Mouse (Mus musculus) hindbrain, embryonic 11.5 days (tissue): Measurements from ENCODE around the gene Smtn. TPM values are rescaled to one million over a fixed set of nuclear protein-coding genes. Genes with fewer than 3 reads are reported as not detected.

Source experiments
- ATAC-seq: fragments of 200-750 bp; cut with Nextera tagmentation; 2 replicates; pipeline ENCODE4 v1.8.0; 2017; ENCODE audit warnings: mild to moderate bottlenecking, moderate TSS enrichment, moderate library complexity; ENCODE audit not compliant: low FRiP score
- DNase-seq: peaks from one replicate; pipeline ENCODE4 v3.0.0-alpha.2; 2015; ENCODE audit warnings: low spot score
- H3K27ac ChIP-seq: fragments of 300-500 bp; sonication (generic); 2 replicates; pipeline ENCODE4 v1.5.1; 2014; ENCODE audit warnings: mild to moderate bottlenecking, low read depth, low read length
- H3K27me3 ChIP-seq: fragments of 300-500 bp; sonication (generic); 2 replicates; pipeline ENCODE4 v1.6.1; 2014; ENCODE audit warnings: mild to moderate bottlenecking, low read length, moderate library complexity, mixed read lengths; ENCODE audit not compliant: control insufficient read depth, insufficient read depth
- H3K36me3 ChIP-seq: fragments of 300-500 bp; sonication (generic); 2 replicates; pipeline ENCODE4 v1.6.1; 2014; ENCODE audit warnings: mild to moderate bottlenecking, low read length, moderate library complexity, mixed read lengths; ENCODE audit not compliant: control insufficient read depth, insufficient read depth
- H3K4me1 ChIP-seq: fragments of 300-500 bp; sonication (generic); replicated peaks from 2 replicates; pipeline ENCODE4 v1.6.1; 2014; ENCODE audit warnings: low read length, mixed read lengths; ENCODE audit not compliant: control insufficient read depth, insufficient read depth
- H3K4me2 ChIP-seq: fragments of 300-500 bp; sonication (generic); replicated peaks from 2 replicates; pipeline ENCODE4 v1.6.1; 2014; ENCODE audit warnings: mild to moderate bottlenecking, low read depth, low read length
- H3K4me3 ChIP-seq: fragments of 300-500 bp; sonication (generic); 2 replicates; pipeline ENCODE4 v1.5.1; 2014; ENCODE audit warnings: low read depth, low read length
- H3K9ac ChIP-seq: fragments of 300-500 bp; sonication (generic); 2 replicates; pipeline ENCODE4 v1.6.1; 2014; ENCODE audit warnings: low read depth, low read length
- H3K9me3 ChIP-seq: fragments of 300-500 bp; sonication (generic); 2 replicates; pipeline ENCODE4 v1.6.1; 2016; ENCODE audit warnings: low read length; ENCODE audit not compliant: control insufficient read depth
- WGBS: fragments of 180-500 bp; shearing (Covaris S2); extraction: QIAGEN DNeasy Blood & Tissue Kit; methylation state at CpG from one replicate; pipeline ENCODE4 v1.1.7; 2014; 5-methylcytosine and 5-hydroxymethylcytosine counted together
- polyA plus RNA-seq: library from polyadenylated mRNA; unstranded; fragments of >200 nt; fragmentation: Nextera tagmentation; extraction: Ambion mirVana; gene quantifications from 2 replicates; pipeline ENCODE4 v1.2.1, GENCODE M21; 2014

Gene Smtn
- polyA plus RNA-seq, 1 experiment from 2014 or later = 27.0 TPM

GRCm38 (mm10) chr11:3514529-3515054, 25.8 kb downstream of the Smtn start, which contains the start of gene Selenom:
TSS of gene Selenom (plus strand) at chr11:3514684.
- Histone ChIP-seq H3K27me3 (peaks cover 20% of the 10 kb centered on the region), H3K9me3 (no peaks in the 10 kb centered on the region), H3K36me3 (no peaks in the 10 kb centered on the region), H3K4me1 (0 out of 2 replicates have a peak, but pooled peaks cover 2% of the 10 kb centered on the region), H3K4me3 (peak within 1 kb of the TSS; percentile 45), H3K27ac (no peak within 1 kb of the TSS), H3K9ac (peak within 1 kb of the TSS; percentile 47; the same call in 1 of the 2 replicates), H3K4me2 (peak within 1 kb of the TSS; percentile 76)
- ATAC-seq (peak; percentile 78), DNase-seq (peak; percentile 88)
- under 1% methylated on average over 26 of the region's 26 CpGs for WGBS

- Histone ChIP-seq H3K27me3 (peaks cover 20% of the 10 kb centered on the region), H3K36me3 (no peaks in the 10 kb centered on the region)
- 86% methylated on average over 6 of the region's 6 CpGs for WGBS
These were observed 27.1 kb downstream of the Smtn start for GRCm38 (mm10) chr11:3513291-3513690.

DNA sequence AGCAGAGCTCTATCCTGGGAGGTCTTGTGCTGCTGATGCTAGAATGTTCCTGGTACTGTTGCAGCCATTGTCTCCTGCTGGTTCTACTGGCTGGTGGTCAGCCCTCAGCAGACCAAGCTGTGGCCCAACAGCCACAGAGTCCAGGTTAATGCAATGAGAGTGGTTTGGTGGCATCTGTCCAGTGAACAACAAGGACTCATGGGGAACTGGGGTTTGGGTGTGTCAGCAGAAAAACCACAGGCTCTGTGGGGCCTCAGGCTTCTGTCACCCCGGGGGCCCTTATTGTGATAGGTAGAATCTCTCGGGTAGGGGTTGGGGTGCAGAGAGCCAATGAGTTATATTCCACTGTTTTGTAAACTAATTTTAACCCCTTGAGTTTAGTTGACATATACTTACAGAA, 30.1 kb downstream of the Smtn start:
- DNase-seq = no peak
- Histone ChIP-seq H3K27ac (no peak overlapping the region), H3K27me3 (no peaks in the 10 kb centered on the region), H3K4me1 (0 out of 2 replicates have a peak, but pooled peaks cover 2% of the 10 kb centered on the region), H3K4me3 (no peak overlapping the region), H3K9ac (no peak overlapping the region), H3K4me2 (no peak overlapping the region), H3K36me3 (no peaks in the 10 kb centered on the region), H3K9me3 (no peaks in the 10 kb centered on the region)
- 83% methylated on average over 2 of the region's 2 CpGs for WGBS
- no peak for ATAC-seq

More at GRCm38 (mm10) chr11:3513291-3513690, 27.1 kb downstream of the Smtn start:
- ATAC-seq = no peak
- no peak overlapping the region for H3K9ac ChIP-seq
- no peak for DNase-seq
- no peak overlapping the region for H3K4me2 ChIP-seq
- H3K9me3 ChIP-seq = no peaks in the 10 kb centered on the region
- H3K27ac ChIP-seq = no peak overlapping the region
- H3K4me1 ChIP-seq = 0 out of 2 replicates have a peak, but pooled peaks cover 2% of the 10 kb centered on the region
- no peak overlapping the region for H3K4me3 ChIP-seq

- H3K9me3 ChIP-seq = no peaks in the 10 kb centered on the region
- 78% methylated on average over 8 of the region's 8 CpGs for whole genome bisulfite sequencing
- no peak overlapping the region for H3K27ac ChIP-seq
- ATAC-seq = no peak
- DNase-seq = no peak
- no peaks in the 10 kb centered on the region for H3K27me3 ChIP-seq
- H3K9ac ChIP-seq = no peak overlapping the region
- H3K4me2 ChIP-seq = no peak overlapping the region
- no peaks in the 10 kb centered on the region for H3K4me1 ChIP-seq
- H3K4me3 ChIP-seq = no peak overlapping the region
- H3K36me3 ChIP-seq = no peaks in the 10 kb centered on the region
These were observed 31.0 kb downstream of the Smtn start for GRCm38 (mm10) chr11:3509181-3510085.

- no peak overlapping the region for H3K4me3 ChIP-seq
- H3K4me1 ChIP-seq = no peaks in the 10 kb centered on the region
- no peak overlapping the region for H3K27ac ChIP-seq
- H3K9me3 ChIP-seq = no peaks in the 10 kb centered on the region
- 58% methylated on average over 7 of the region's 7 CpGs for WGBS
- no peaks in the 10 kb centered on the region for H3K36me3 ChIP-seq
- no peak overlapping the region for H3K4me2 ChIP-seq
- DNase-seq (no peak), ATAC-seq (no peak)
- H3K9ac ChIP-seq = no peak overlapping the region
- H3K27me3 ChIP-seq = no peaks in the 10 kb centered on the region
These were observed 32.2 kb downstream of the Smtn start for GRCm38 (mm10) chr11:3508226-3508625.

DNA sequence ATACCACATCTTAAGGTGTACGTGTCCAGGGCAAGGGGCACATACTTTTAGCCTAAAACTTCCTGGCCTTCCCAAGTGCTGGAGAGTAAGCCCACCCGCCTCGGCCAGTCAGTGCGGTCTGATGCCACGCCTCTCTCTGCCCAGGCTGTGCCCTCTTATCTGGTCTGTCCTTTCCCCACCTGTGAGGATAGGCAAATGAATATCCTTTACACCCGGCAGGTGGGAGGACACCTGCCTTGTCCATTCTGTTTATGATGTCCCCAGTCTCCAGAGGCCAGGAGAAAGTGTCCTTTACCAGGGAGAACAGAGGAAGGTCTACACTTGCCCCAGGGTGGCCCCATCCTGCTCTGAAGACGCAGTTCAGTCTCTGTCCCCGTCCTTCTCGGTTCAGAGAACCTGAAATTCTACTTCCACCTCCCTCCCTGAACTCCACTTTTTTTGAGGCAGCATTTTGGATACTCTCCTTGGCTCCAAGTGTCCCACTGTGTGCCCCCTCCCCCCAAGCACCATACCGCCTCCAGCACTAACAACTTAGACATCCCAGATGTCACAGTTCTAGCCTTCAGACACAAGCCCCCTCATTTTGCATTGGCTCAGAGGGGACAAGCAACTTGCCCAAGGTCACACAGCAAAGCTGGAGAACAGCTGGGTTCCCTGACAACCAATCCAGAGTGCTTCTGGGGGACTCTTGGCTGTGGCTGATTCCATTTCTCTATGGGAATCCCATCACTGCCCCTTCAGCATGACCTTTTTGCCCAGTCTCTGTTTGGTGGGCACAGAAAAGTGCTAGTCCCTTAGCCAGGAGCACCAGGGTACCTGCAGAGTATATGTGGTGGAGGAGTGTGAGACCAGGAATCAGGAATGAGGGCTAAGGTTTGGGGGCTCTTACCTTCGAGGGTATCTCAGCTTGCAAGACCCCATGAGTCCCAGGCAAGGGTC, 36.4 kb downstream of the Smtn start:
- Histone ChIP-seq H3K4me3 (no peak overlapping the region), H3K27me3 (no peaks in the 10 kb centered on the region), H3K4me1 (no peaks in the 10 kb centered on the region), H3K9ac (no peak overlapping the region), H3K9me3 (no peaks in the 10 kb centered on the region), H3K36me3 (no peaks in the 10 kb centered on the region), H3K27ac (no peak overlapping the region), H3K4me2 (no peak overlapping the region)
- 68% methylated on average over 11 of the region's 11 CpGs for WGBS
- ATAC-seq = no peak
- DNase-seq = no peak

DNA sequence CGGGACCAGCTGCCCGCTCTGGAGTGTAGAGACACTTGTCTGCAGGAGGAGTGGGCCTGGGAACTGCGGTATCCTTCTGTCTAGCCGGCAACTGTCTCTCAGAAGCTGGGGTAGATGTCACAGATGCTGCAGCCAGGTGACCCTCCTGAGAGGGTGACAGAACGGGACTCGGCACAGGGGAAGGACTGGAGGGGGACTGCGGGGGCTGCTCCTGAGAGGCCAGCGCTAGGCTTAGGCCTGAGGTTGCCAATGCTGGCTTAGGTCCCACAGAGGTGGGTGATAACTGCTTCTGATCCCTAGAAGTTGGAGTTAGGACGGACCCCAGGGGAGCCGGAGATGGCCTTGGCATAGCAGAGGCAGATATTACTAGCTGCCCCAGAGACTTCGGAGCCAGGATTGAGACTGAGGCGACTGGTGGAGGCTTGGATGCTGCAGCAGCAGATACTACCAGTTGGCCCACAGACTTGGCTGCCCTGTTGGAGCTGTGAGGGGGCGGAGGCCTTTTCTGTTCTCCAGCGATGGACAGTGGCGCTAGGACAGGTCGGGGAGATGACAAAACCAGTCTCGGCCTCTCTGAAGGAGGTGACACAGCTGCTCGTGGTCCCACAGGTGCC, 37.8 kb downstream of the Smtn start:
- ATAC-seq (no peak), DNase-seq (no peak)
- H3K36me3 ChIP-seq = no peaks in the 10 kb centered on the region
- H3K4me3 ChIP-seq = no peak overlapping the region
- 81% methylated on average over 18 of the region's 18 CpGs for WGBS
- H3K27ac ChIP-seq = no peak overlapping the region
- H3K9me3 ChIP-seq = no peaks in the 10 kb centered on the region
- no peaks in the 10 kb centered on the region for H3K27me3 ChIP-seq
- H3K4me2 ChIP-seq = no peak overlapping the region
- no peak overlapping the region for H3K9ac ChIP-seq
- no peaks in the 10 kb centered on the region for H3K4me1 ChIP-seq

DNA sequence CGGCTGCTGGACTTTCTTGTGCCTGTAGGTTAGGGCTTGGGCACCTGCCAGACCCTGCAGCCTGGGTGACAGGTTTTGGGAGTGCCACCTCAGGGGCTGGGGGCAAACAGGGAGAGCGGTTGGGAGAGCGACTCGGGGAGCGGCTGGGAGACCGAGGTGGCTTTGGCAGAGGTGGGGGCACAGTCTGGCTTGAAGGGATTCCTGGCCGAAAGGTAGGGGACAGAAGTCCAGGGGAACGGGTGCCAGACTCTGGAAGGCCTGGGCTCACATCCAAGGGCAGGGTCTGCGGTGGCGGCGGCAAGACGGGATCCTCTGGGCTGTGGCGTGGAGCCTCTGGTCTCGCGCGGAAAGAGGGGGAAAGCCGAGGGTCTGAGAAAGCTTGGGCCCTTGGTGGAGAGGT, 38.4 kb downstream of the Smtn start:
- WGBS = 83% methylated on average over 17 of the region's 17 CpGs
- Histone ChIP-seq H3K4me3 (no peak overlapping the region), H3K9ac (no peak overlapping the region), H3K4me1 (no peaks in the 10 kb centered on the region), H3K4me2 (no peak overlapping the region), H3K27me3 (no peaks in the 10 kb centered on the region), H3K27ac (no peak overlapping the region), H3K9me3 (no peaks in the 10 kb centered on the region), H3K36me3 (no peaks in the 10 kb centered on the region)
- no peak for ATAC-seq
- DNase-seq = no peak
